Mouse (Mus musculus) liver, adult (tissue): ENCODE results near the gene Tec.

Source experiments
- GATA4 ChIP-seq: IDR thresholded peaks from 2 replicates; pipeline ENCODE4 v1.6.1; 2014; ENCODE audit warnings: mild to moderate bottlenecking, low read length; ENCODE audit not compliant: insufficient replicate concordance

Gene Tec

DNA sequence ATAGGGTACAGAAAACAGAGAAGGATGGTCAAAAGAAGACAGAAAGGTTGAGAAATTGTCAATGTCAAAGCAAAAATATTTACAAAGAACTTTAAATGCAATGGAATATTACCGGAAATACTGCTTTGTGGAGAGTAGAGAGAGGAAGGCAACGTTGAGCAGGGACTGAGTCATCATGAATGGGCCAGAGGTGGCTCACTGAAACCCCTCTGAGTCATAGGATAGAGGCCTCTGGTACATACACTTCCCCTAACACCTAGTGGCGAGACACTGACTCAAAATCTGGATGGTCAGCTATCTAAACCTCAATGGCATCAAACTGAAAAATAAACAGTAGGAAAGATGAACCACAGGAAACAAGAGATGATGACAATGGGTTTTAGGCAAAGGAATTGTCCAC, 142.9 kb downstream of the Tec start:
- TF ChIP-seq GATA4 = no peak

- TF ChIP-seq GATA4 = no peak
These were observed 144.9 kb downstream of the Tec start for GRCm38 (mm10) chr5:72723429-72723828.

DNA sequence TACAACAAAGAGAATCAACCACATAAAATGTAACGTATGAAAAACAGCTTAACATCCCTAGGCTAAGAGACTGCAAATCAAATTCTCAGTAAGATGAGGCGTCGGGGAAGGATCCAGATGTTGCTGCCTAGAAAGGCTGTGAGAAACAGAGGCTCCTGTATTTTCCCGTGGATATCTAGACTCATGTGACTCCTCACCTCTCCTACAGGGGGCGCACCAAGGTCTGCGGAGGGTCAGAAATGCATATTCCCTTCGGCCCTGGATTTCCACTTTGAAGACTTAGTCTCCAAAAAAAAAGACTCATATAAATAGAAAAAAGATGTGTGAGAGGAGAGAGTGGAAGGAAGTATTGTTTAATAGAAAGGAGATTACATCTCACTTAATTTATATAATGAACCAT, 147.7 kb downstream of the Tec start:
- no peak for TF ChIP-seq GATA4

DNA sequence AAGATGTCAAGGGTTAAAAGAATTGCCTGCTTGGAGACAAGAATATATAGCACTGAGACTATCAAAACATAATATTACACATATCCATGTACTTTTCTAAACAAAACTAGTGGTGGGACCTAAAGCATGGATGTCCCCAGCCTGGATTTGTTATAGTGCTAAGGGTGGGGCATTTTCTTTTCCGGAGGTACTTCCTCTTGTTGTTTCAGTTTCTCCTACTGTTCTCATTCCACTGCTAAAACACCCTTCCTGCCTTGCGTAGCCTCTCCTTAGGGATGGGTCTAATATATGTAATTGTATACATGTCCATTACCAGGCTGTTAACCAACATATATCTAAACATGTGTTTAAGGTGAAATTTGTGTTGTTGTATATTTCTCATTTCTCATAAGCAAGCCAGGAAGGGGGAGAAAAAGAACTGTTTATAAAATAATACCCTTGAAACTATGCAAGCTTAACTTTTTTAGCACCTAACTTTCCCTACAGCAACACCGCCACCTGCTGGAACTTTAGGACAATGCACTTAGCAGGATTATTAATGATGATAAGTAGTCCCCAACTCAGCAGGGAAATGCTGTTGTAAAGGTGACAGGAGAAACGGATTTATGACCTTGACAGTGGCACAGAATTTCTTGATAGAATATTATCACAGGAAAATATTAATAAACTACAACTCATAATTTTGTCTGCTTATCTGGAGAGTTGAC, 157.6 kb downstream of the Tec start:
- no peak for TF ChIP-seq GATA4

DNA sequence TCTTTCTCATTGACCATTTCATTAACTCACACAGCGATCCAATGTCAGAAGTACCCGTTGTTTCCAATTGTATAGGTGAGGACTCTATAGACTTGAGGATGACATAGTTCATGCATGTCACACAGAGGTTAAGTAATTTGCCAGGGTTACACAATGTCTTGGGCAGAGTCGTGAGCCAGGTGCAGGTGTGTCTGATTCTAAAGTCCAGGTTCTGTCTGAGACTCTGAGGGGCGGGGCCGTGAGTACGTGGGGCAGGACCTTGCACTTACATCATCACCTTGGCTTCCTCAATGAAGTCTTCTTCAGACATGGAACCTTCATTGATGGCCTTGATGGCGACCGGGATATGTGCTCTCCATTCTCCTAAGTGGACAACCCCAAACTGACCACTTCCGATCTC, 158.3 kb downstream of the Tec start:
- TF ChIP-seq GATA4 = no peak

DNA sequence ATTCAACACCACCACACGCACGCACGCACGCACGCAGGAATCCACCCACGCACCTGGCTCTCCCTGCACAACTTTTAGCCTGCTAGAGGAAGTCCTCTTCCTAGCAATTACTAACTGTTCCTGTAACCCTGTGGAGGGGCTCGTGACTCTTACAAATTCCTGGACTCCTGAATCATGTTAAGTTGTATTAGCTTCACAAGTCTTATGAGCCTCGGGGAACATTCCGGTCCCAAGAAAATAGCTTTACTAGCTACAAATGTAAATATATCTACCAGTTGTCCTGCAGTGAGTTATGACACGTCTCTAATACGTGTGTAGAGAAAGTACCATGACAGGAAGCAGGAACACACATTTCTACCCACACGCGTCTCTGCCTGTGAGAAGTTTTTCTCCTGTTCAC, 158.8 kb downstream of the Tec start:
- no peak for TF ChIP-seq GATA4

GRCm38 (mm10) chr5:72706722-72707121, 161.6 kb downstream of the Tec start:
- no peak for TF ChIP-seq GATA4

GRCm38 (mm10) chr5:72706095-72706494, 162.2 kb downstream of the Tec start:
- TF ChIP-seq GATA4 = no peak
